Mouse (Mus musculus): ENCODE measurements around the gene 5430419D17Rik.

5430419D17Rik gene

DNA sequence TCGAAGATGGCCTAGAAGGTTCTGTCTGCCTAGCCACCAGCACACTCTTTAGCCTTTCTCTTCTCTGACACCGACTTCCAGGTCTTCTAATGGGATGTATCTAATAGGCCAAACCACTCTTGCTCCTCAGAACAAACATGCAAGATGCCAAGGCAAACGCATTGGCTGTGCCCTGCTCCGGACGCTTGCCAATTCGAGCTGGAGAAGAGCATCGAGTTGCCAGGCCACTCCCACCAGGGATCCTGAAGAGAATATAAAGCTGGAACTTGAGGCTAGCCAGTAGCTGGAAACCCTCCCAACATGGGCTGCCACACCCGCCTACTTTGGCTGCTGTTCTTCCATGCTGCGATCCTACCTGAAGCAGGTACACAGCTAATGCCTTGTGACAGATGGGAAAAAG, at the start of gene 5430419D17Rik:
TSS of gene 5430419D17Rik (plus strand) at position 282 of the 400 bp plus-strand sequence.
- no peak for DNase-seq (ENCODE audit: low read depth)

DNA sequence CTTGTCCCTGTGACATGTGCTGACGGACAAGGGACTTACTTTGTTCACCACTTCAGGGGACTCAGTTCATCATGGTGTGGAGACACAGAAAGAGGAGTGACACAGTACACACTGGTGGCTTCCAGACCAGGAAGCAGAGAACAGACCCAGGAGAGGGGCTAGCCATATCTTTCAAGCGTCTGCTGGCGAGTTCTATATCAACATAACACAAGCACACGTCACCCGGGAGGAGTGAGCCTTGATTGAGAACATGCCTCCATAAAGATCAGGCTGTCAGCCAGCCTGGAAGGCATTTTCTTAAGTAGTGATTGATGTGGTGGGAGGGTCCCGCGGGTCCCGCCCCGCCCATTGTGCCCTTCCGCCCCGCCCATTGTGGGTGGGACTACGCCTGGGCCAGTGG, 44.2 kb upstream of the 5430419D17Rik start:
- no peak for DNase-seq (ENCODE audit: low read depth)

DNA sequence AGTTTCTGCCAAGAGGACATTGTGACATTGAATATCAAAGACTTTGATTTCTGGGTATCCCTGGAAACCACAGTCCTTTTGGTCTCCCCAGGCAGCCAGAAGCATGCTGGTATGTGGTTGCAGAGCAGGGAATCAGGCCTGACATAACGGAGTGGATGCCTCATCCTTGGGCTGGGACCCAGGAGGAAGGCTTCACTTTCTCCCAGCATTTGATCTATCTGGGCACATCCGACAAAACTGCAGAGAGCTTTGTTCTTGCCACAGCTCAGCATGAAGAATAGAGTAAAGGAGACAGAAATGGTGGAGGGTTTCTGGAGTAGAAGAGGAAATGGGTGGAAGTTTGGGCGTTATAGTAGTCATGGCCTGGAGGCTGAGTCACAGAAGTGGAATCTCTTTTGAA, 41.0 kb upstream of the 5430419D17Rik start:
- no peak for DNase-seq (ENCODE audit: low read depth)

DNA sequence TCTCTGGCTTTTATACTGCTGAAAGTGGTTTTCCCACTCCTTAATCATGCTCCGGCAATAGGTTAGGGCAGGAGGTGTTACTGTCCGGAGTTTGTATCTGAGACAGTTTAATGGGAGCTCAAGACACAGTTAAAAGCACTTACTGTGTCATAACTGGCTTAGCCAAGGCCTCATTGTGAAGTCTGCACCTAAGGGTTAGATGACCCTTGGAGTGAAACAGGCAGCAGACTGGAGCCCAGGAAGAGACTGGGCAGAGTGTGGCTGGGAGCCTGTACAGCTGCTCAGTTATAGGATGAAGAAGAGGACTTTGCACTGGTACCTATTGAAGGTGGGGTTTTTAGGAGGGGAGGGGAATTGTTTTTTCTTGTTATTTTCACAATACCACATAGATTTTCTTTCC, 28.0 kb upstream of the 5430419D17Rik start, which contains the start of gene 4933402N03Rik:
TSS of gene 4933402N03Rik (minus strand) at position 101 of the 400 bp plus-strand sequence.
- no peak for DNase-seq (ENCODE audit: low read depth)

DNA sequence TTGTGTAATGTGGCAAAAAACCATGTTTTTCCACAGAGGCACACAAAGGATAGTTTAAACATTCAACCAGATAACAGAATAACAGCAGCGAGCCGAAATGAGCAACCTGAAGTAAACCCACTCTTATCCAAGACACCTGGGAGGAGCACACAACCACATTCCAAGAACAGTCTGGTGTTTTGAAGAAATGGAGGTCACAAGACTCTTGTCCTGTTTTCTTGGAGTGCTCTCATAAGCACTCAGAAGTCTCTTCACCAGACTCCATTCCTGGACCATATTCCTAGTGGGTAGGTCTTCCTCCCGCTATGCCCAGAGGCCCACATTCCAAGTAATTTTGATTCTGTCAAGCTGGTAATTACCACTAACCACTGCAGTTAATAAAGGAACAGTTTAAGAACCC, 24.0 kb upstream of the 5430419D17Rik start:
- DNase-seq (ENCODE audit: low read depth): no peak

DNA sequence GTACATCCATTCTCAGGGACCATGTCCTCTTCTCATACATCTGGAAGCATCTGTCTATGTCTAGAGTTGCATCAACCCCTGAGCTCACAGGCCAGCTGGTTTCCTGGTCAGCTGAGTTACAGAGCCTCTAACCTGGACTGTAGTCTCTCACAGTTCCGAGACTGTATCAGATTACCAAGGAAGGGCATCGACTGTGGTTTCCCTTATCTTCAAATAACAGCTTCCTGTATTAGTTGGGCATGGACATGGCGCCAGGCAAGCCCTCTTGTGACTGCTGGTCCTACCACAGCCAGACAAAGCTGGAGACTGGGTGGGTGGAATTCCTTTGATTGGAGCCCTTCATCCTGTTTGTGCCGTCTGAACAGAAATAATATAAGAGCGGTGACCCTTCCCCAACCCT, 21.2 kb upstream of the 5430419D17Rik start:
- no peak for DNase-seq (ENCODE audit: low read depth)

DNA sequence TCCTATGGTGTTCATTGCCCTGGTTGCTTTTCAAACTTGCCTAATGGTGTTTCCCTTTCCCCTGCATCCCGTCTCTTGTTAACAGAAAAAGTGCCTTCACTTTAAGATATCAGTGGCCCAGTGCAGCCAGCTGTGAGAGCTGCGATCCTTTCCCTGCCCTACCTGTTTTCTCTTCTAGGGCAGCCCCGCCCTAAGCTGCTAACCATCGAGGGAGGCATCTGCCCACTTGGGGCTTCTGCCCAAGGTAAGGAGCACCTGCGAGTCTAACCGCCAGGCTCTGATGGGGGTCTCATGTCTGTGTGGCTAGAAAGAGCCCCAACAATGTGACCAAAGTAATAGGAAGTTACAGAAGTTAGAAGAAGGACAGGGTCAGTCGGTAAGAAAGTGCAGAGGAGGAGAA, 12.0 kb upstream of the 5430419D17Rik start:
- no peak for DNase-seq (ENCODE audit: low read depth)

DNA sequence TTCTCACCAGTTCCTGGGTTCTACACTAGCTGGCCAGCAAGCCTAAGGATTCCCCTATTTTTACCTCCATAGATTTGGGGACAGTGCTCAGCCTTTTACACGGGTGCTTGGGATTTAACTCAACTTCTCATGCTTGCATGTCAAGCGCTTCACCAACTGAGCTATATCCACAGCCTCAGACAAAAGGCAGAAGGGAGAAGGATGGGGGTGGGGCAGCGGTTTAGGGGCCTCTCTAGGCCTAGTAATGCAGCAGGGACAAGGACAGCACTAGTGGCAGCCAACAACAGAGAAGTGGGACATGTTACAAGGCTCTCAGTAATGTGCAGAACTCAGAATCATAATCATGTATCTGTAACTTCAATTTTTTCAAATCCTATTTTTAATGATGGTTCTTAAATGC, 6.4 kb upstream of the 5430419D17Rik start:
- no peak for DNase-seq (ENCODE audit: low read depth)

DNA sequence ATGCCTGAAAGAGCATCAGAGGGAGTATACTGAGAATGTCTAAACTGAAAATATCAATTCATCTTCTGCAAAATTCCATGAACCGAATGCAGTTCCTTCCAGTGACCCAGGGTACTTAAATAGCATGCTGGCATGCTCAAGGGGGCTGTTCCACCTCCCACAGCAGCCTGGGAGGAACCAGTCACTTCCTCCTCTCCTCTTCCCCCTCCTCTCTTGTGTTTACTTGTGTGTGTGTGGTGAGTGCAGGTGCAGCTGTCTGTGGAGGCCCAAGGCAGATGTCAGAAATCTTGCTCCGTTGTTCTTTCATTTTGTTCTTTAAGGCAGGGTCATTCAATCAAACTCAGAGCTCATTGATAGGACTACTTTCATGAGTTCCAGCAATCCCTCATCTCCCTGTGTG, 5.1 kb upstream of the 5430419D17Rik start:
- no peak for DNase-seq (ENCODE audit: low read depth)

DNA sequence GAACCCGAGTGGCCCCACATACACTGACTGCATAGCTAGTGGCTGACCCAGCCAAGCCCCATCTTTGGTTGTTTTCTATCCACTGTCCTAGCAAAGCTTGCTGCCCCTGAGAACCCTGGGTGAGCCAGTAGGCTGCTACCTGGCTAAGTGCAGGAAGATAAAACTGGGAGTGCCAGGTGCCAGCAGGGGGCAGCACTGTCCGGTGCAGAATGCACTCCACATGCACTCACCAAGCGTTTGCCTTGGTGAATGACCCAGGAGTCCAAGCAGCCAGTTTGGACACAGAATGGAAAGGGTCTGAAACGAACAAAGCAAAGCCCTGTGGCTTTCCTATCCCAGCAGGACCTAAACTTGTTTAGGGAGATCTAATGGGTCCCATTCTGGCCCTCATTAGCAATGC, 8.5 kb downstream of the 5430419D17Rik start:
- peak; percentile 7 for DNase-seq (ENCODE audit: low read depth)

DNA sequence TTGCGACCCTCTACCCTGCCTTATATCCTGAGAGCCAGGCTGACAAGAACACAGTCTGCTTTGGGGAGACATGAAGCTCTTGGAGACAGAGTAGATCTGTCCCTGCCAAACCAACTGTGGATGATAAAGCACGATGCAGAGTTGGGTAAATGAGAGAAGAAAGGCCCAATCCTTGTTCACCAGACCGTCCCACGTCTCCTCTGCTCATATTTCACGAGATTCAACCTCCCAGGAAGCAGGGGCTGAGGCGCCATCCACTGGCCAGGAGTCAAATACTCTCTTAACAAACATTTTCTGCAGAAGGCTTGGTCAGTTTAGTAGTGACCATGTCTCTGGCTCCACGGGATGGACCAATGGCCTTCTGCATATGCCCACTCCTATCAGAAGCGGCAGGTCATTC, 10.1 kb downstream of the 5430419D17Rik start:
- no peak for DNase-seq (ENCODE audit: low read depth)

DNA sequence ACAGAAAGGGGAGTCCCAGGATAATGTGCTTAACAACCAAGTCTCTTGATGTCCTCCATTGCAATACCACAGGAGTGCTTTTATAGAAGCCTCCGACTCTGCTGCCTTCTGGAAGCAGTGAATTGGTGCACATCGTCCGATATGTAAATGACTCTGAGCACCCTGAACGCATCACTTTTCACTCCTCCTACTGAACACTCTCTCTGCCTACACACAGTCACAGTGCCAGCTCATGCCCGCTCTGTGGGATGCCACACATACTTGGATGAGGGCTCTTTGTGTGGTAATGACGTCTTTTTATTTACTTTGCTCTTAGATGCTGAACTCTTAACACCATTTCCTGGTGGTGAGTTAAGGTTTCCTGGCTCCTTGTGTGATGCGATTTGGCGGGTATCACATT, 12.8 kb downstream of the 5430419D17Rik start:
- DNase-seq (ENCODE audit: low read depth): no peak

DNA sequence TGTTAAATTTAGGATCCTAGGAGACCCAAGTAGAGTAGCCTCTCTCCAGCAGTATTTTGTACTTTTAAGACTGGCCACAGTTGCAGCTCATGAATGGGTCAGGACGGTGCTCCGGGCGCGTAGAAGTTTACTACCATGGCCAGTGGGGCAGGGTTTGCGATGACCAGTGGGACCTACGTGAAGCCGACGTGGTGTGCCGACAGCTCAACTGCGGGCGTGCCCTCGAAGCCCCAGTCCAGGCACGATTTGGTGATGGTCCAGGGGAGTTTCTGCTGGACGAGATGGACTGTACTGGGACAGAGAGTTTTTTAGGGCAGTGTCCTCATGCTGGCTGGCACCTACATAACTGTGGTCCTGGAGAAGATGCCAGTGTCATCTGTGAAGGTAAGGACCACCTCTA, 13.8 kb downstream of the 5430419D17Rik start:
- no peak for DNase-seq (ENCODE audit: low read depth)

DNA sequence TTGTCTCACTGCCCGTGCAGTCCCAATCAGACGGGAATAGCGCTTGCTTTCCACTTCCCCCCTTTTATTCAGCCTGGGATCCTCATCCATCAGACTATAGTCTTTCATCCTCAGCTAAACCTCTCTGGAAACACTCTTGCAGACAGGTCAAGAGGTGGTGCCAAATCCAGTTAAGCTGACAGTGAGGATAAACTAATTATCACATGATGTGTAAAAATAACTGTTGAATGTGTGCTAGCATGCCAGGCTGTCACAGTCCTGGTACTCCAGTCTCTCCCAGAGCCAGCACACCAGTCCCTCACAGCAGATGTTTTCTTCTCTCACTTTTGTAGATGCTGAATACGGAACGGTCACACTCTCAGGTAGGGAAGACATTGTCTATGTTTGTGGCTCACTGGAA, 48.9 kb downstream of the 5430419D17Rik start:
- DNase-seq (ENCODE audit: low read depth): no peak

DNA sequence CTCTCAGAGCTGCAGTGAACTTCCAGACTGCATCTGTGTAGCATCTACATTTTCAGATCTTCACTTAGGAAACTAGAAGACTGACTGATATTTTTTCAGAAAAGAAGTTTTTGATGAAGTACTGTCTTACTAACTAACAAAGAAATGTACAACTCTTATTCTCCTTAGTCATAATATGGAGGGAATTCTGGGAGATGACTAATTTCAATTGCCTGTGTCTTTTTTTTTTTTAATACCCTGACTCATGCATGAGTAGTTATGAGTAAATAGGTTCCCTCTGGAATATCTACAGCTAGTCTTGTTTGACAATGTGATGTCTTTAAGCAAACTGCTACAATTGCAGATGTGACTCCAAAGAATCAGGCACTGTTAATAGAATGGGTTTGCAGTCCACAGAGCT, 61.9 kb downstream of the 5430419D17Rik start:
- no peak for DNase-seq (ENCODE audit: low read depth)

DNA sequence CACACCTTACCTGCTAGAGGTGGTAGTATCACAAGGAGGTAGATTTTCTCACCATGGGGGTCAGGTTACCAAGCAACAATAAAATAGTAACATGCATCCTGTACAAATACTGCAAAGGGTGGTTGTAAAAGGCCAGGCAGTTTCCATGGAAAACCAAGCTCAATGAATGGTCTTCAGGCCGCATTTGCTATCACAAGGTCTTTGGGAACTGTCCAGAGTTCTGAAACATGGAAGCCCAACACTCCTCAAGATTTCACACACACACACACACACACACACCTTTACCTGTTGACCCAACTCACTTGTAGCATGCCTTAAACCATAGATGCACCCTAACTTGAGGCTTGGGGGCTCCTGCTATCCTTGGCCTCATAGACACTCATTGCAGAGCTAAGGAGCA, 70.8 kb downstream of the 5430419D17Rik start:
- no peak for DNase-seq (ENCODE audit: low read depth)

DNA sequence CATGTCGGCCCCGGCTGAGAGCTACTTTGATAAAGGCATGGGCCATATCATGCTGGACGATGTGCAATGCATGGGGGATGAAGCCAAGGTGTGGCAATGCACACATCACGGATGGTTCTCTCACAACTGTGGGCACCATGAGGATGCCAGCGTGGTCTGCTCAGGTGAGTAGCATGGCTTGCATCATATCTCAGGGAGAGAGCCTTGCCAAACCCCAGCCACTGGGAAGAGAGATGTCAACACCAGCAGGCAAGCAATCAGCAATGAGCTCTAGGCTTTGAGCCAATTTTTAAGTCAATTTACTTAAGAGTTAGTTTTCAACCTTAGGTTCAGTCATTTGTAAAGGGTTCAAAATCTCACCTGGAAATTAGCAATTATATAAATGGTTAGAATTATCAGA, 82.6 kb downstream of the 5430419D17Rik start:
- DNase-seq (ENCODE audit: low read depth): no peak

DNA sequence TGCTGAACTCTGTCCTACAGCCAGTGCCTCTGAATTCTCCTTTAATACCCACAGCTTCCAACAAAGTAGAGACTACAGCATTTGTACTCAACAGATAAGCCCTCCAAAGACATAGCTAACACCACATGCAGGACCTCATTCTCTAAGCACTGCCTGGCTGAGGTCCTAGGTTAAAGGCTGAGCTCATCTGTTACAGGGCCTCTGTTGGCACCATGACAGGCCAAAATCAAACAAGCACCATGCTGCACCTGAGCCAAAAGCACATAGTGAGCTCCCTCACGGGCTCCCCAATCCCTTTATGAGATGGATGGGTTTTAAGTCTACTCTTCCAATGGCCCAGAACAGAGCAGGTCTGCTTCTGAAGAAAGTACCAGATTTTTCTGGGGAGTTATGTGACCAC, 83.1 kb downstream of the 5430419D17Rik start:
- no peak for DNase-seq (ENCODE audit: low read depth)

DNA sequence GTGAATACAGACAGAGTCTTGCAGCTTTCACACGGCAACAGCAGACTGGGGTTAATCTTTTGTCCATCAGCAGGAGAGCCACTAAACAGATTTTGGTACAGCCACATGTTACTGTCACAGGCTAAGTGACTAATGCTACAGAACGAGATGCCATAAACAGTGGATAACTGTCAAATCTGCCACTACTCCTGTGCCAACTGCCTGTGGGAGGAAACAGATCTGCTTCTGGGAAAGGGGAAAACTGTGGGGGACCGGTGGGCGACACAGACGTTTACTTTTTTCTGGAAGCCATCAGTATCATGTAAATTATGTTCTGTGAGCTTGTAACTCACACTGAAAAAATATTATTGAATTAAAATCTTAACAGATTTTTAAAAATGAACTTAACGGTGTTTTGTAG, 86.7 kb downstream of the 5430419D17Rik start:
- no peak for DNase-seq (ENCODE audit: low read depth)

DNA sequence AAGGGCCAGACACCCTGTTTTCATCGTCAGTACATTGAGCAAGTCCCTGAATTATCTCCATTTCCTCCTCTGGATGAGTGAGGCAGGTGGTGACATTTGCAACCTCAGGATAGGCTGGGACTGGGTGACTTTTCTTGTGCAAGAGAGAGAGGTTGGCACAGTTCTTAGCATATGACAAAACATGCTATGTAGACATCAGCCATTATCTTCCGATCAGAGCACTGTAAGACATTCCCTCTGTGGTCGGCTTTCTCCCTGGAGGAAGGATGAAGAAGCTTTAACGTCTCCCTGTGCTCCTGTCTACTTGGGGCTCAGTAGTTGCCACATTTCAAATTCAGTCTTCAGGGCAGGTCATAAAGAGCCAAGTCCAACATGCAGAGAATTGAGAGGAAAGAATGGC, 90.0 kb downstream of the 5430419D17Rik start:
- no peak for DNase-seq (ENCODE audit: low read depth)

DNA sequence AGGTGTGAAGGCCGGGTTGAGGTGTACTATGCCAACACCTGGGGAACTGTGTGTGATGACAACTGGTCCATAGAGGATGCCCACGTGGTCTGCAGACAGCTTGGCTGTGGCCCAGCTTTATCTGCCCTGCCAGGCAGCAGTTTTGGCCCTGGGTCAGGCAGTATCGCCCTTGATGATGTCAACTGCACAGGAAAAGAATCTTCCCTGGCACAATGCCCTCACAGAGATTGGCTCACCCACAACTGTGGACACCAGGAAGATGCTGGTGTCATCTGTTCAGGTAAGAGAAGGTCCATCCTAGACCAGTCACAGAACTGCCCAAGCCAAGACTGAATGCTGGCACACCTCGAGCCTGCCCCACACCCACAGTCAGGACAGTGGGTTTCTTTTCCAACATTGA, 91.6 kb downstream of the 5430419D17Rik start:
- no peak for DNase-seq (ENCODE audit: low read depth)

DNA sequence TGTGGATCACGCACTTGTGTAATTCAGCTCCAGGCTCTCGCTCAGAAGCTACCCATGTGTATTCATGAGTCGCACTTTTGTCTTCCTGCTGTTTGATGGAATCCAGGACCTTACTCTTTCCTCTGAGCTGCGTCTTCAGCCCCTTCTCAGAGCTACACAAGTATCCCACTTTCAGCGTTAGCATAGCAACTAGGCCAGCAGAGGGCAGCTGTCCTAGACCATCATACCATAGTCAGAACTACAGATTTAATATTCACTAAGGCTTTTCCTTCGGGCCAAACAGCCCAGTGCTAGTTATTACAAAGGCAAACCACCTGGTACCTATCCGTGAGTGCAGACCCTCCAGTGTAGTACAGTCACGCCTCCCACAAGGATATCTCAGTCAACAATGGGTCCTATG, 122.9 kb downstream of the 5430419D17Rik start:
- no peak for DNase-seq (ENCODE audit: low read depth)

DNA sequence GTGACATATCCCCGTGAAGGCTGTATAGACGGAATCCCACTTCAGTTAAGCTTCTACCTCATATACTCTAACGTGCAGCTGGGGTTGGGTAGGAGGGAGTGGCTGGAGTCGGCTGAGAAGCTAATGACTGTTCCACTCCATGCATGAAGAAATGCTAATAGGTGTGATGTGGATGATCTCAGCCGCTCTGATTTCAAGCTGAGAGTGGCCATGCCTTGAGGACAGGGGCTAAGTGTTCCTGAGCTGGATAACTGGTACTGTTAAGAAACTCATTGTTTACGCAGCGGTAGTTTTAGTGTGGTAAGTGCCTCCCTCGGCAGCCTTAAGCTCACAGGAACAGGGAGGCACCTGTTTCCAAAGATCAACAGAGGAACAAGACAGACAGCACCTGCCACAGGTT, 129.1 kb downstream of the 5430419D17Rik start:
- no peak for DNase-seq (ENCODE audit: low read depth)

DNA sequence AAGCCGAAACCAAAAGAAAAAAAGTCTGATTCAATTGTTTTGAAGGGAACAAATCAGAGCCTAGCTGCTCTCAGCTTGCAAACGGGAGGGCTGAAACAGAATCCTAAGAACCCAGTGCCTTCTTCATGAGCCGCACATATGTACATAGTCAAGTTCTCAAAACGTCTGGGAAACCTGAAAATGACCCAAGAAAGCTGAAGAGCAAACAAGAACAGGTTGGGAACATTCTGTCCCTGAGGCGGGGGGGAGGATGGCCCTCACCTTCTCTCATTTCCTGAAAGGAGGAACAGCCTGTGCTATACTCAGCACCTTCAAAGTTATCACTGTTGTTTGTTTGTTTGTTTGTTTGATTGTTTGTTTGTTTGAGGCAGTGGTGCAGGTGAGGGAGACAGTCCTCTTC, 132.5 kb downstream of the 5430419D17Rik start:
- DNase-seq (ENCODE audit: low read depth): no peak

DNA sequence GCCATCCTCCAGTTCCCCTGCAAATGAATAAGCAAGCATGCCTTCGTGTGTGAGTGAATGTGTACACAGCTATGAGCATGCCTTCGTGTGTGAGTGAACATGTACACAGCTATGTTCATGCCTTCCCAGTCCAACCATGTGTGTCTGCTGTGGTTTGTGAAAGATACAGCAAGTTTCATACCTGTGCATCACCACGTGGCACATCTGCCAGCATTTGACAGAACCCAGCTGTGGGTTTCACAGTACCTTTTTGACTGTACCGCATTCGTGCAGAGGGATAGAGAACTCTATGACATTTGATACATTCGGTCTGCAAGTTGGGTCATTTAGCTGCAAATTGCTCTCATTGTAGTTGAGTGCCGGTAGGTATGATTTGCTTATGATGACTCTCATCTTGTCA, 140.3 kb downstream of the 5430419D17Rik start:
- DNase-seq (ENCODE audit: low read depth): no peak

Data from naive thymus-derived CD4-positive, alpha-beta T cell, adult 2 months (primary cell).